Mouse (Mus musculus) CH12F3 (cell line): ENCODE measurements around the gene Sp6.

ENCODE experiments used
- in situ Hi-C: fragments of 300-500 bp; cut with MboI; formaldehyde crosslinking; loops from 2 replicates; pipeline ENCODE4 v1.14.3; 2020; ENCODE audit warnings: low sequenced_read_pairs

Sp6 gene

GRCm38 (mm10) chr11:97013121-97013670 lies at the start of gene Sp6:
Sp6 (plus strand) TSS chr11:97013394.
- in situ Hi-C loops = no loop called here

GRCm38 (mm10) chr11:96963580-96963979 lies 49.6 kb upstream of the Sp6 start:
- in situ Hi-C loops = loop anchor here (5.0 kb wide), 1 partner anchor 36 kb away; the partner anchor contains the start of gene Prr15l

- in situ Hi-C loops = no loop called here
Measured at GRCm38 (mm10) chr11:96966172-96966571, 47.0 kb upstream of the Sp6 start.

DNA sequence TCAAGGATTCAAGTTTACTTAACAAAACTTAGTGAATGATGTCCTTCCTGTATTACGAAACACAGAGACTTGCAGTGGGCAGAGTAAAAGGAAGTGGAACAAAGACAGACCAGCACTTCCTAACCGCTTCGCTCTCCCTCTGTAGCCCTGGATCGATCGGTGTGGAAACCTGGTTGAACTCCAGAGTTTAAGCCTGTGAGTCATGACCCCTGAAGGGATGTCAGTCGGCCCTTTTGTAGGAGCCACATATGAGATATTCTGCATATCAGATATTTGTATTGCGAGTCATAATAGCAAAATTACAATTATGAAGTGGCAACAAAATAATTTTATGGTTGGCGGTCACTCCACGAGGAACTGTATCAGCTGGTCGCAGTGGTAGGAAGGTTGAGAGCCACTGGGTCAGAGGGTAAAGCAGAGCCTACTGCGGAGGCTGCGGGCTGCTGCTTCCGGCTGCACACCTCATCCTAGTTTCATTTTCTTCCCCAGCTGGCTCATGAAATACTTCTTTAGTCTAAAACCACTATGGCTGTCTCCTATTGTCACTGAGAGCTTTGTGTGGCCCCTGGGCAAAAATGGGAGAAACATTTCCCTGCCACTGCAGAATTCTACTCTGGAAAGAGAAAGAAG lies 46.2 kb upstream of the Sp6 start:
- in situ Hi-C loops = no loop called here

DNA sequence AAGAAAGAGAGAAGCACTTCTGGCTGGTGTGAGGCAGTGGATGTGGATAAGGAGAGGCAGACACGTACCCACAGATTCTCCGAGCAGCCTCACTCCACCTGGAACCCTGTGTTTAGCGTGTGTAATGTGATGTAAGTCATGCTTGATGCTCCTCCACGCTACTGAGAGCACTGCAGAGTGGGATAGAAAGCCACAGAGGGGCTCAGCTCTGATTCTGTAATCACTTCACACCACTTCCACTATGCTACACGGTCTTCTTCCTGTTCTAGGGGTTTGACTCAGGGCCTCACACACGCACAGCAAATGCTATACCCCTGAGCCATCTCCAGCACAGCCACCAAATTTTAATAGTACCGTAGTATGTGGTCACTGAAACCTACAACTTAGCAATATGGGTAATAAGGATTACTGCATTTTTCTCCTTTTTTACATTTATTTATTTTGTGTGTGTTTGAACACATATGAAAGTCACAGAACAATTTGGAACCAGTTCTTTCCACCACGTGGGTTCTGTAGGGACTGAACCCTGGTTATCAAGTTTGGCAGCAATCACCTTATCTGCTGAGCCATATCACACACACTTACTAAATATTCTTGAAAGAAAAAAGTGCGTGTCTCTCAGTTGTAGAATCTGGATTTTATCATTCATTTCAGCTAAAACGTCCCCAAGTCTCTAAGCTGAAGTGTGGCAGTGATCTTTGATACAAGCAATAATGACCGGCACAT lies 45.5 kb upstream of the Sp6 start:
- in situ Hi-C loops = no loop called here

DNA sequence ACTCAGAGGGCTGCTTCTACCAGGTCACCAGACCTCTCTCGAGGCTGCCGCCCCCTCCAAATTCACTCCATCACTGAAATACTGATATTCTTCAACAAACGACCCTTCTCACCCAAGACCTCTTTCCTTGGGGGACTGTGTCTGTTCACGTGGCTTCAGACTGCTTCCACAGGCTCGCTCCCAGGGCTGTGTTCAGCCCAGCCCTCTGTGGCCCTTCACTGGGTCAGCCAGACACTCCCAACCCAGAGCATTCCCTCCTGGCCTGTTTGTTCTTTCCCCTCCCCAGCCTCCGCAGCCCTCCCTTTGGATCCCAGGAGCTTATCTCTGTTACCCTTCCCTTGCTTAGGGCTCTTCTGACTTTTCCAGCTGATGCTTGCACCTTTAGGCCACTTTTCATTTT lies 44.7 kb upstream of the Sp6 start:
- in situ Hi-C loops = no loop called here

DNA sequence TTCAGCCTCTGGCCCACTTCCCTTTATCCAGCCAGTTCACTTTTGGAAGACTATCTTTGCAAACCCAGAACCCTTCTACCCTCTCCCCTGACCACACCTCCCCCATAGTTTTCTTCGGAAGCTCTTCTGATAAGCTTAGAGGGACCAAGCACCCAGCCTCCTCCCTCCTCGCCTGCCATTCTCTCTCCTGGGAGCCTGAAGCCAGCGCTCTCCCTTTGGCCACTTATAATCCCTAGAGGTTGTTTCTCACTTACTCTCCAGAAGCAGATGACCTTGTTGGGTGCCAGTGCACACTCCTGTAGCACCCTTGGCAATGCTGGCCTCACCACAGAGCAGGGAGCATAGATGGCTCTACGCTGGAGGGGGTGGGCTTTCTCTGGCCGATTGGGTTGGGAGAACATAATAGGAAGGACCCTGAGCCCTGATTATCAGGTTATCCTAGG lies 43.9 kb upstream of the Sp6 start:
- in situ Hi-C loops = no loop called here

GRCm38 (mm10) chr11:96969746-96970145 lies 43.4 kb upstream of the Sp6 start:
- in situ Hi-C loops = no loop called here

DNA sequence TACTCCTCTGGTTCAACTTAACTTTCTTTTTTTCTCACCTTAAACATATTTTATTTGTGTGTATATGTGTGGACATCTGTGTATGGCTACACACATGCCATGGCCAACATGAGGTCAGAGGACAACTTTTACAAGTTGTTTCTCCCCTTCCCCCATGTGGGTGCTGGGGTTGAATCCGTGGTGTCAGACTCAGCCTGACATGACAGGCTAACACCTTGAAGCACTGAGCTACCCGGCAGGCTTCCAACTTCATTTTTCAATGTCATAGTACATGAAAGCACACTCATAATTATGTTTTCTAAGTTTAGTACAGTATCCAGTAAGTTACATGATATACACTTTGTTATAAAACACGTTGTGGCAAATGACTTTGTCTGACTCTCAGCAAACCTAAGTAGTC lies 42.9 kb upstream of the Sp6 start:
- in situ Hi-C loops = no loop called here

- in situ Hi-C loops = no loop called here
Measured at GRCm38 (mm10) chr11:96972906-96973305, 40.3 kb upstream of the Sp6 start.

- in situ Hi-C loops = no loop called here
Measured at GRCm38 (mm10) chr11:96973426-96973964, 39.7 kb upstream of the Sp6 start.

DNA sequence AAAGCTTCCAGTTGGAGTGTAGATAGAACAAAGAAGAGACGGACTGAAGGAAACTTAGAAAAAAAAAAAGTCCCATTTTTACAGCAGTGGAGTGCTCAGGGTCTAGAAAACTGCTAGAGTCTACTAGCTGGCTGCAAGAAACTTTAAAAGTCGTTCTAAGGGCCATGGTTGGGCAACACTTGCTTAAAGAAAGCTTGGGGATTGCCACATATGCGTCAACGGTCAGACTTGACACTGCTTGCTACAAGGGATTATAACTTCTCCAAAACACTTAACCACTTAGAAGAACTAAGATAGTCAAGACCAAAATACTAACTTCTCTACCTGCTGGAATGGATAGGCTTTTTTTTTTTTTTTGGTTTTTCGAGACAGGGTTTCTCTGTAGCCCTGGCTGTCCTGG lies 38.4 kb upstream of the Sp6 start:
- in situ Hi-C loops = no loop called here

GRCm38 (mm10) chr11:96975511-96976378 lies 37.4 kb upstream of the Sp6 start:
- in situ Hi-C loops = no loop called here

- in situ Hi-C loops = no loop called here
Measured at GRCm38 (mm10) chr11:96976379-96976687, 36.9 kb upstream of the Sp6 start.

- in situ Hi-C loops = no loop called here
Measured at GRCm38 (mm10) chr11:96976911-96977591, 36.1 kb upstream of the Sp6 start.

GRCm38 (mm10) chr11:96977606-96978400 lies 35.4 kb upstream of the Sp6 start:
- in situ Hi-C loops = no loop called here

DNA sequence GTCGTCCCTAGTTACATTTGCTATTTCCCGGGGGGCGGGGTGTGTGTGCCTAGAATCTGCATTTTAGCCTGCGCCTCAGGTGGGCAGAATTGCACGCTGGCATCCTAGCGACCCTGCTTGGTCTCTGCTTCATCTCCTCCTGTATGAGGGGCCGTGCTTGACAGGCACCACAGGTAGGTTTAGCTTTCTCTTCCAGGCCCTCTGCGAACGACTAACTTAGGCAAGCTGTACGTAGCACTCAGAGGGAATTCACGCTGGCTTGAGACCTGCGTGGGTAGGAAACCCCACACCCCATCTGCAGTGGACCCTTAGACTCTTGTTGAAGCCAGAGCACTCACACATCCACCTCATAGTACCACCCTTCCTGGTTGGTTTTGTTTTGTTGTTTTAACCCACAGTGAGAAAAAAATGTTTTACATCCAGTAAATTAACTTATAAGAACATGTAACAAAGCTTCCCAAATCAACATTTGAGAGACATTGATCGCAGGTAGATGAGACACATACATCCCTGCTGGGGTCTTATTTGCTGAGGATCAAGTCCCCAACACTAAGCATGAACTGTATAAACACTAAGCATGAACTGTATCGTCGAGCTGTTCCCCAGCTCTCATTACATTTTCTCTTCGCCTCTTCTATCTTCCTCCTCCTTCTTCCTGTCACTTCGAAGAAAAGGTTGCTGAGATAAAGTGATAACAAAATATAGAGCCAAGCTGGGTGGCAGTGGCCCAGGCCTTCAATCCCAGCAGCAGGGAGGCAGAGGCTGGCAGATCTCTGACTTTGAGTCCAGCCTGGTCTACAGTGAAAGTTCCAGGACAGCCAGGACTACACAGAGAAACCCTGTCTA lies 34.6 kb upstream of the Sp6 start:
- in situ Hi-C loops = no loop called here

DNA sequence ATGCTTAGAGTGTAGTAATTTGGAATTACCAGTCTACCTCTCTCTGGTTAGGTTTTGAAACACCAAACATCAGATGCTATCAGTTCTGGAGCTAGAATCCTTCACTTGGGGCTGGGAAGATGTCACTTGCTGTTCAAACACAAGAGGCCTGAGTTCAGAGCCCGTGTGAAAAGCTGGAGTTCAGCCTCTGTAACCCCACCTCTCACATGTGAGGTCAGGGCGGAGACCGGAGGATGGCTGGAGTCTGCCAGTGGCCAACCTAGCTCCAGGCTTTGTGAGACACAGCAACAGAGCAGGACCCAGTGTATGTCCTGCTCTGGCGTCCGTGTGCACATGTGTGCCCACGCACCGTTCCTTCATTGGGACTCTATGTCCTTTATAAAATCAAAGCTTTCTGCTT lies 33.9 kb upstream of the Sp6 start:
- in situ Hi-C loops = no loop called here

- in situ Hi-C loops = no loop called here
Measured at GRCm38 (mm10) chr11:96980021-96980420, 33.2 kb upstream of the Sp6 start.
